Comparison of ENCODE assay signal across 15 mouse cellular contexts in the genomic region with DNA sequence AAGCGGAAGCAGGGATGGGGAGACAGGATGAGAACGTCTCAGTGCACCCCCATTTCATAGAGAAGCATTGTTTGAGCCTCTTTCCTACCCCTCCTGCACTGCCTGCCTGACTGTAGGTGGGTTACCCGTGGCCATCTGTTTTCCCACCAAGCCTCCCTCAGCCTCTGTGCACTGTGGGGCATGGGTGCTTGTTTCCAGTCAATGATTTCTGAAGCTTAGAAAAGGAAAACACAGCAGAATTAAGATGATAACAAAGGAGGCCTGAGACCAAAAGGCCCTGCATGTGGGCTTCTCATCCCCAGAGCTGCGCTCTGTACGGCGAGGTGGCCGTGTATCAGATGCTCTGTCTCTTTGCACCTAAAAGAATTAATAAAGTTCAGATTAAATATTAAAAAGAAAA.
DNase-seq lines count a peak whose midpoint lies in the region; ATAC-seq lines count a peak whose summit lies in the region.
"Had no signal": no experiment of that assay in that cellular context is flagged by ENCODE, and none has a peak within 500 bp of the region (broad histone marks: within the 10 kb centered on the region; RNA-seq: fewer than 3 reads in every experiment).

No protein-coding gene starts in this region.

- no peak for DNase-seq in neural tube, embryonic 10.5 days (ENCODE audit: extremely low spot score, low spot score)
- DNase-seq in hindbrain, embryonic 10.5 days (ENCODE audit: low spot score): peak; percentile 22
- no peak for DNase-seq in adrenal gland, postnatal 10 days
- DNase-seq in thymus, postnatal 36 days: no peak
- no peak for DNase-seq in layer of hippocampus, adult 9-10 months (ENCODE audit: low spot score)
- DNase-seq: adrenal gland, postnatal 25 days; cerebellum, postnatal 36 days; heart, adult 2 months; kidney, adult 11 months; lung, adult 18-20 months; thymus, postnatal 25 days had no signal

- no peak overlapping the region for H3K4me2 ChIP-seq in neural tube, embryonic 13.5 days
- 0 out of 2 replicates have a peak overlapping the region, but pooled peaks have one; percentile 62 for H3K4me2 ChIP-seq in midbrain, embryonic 12.5 days (replicated peaks)

- peaks cover 73% of the 10 kb centered on the region for H3K4me1 ChIP-seq in neural tube, embryonic 13.5 days (replicated peaks)
- H3K4me1 ChIP-seq in hindbrain, embryonic 10.5 days (replicated peaks): peaks cover 78% of the 10 kb centered on the region
- peaks cover 61% of the 10 kb centered on the region for H3K4me1 ChIP-seq in midbrain, embryonic 12.5 days

- 27% methylated on average over 7 of the region's 7 CpGs for whole genome bisulfite sequencing in neural tube, embryonic 13.5 days
- WGBS in hindbrain, embryonic 10.5 days: 35% methylated on average over 7 of the region's 7 CpGs
- 13% methylated on average over 7 of the region's 7 CpGs for WGBS in midbrain, embryonic 12.5 days

- ATAC-seq in neural tube, embryonic 13.5 days (ENCODE audit: low read depth): no peak
- no peak for ATAC-seq in midbrain, embryonic 12.5 days (ENCODE audit: low FRiP score, low read depth)

- no peak overlapping the region for H3K4me3 ChIP-seq in neural tube, embryonic 13.5 days
- H3K4me3 ChIP-seq in hindbrain, embryonic 10.5 days: no peak overlapping the region
- no peak overlapping the region for H3K4me3 ChIP-seq in midbrain, embryonic 12.5 days
- H3K4me3 ChIP-seq: heart, adult 2 months had no signal

- peak overlapping the region; percentile 87 for H3K27ac ChIP-seq in neural tube, embryonic 13.5 days (replicated peaks)
- peak overlapping the region; percentile 90 for H3K27ac ChIP-seq in hindbrain, embryonic 10.5 days
- peak overlapping the region; percentile 92 for H3K27ac ChIP-seq in midbrain, embryonic 12.5 days (replicated peaks)
- H3K27ac ChIP-seq: macrophage had no signal

- peak overlapping the region; percentile 31; the same call in 1 of the 2 replicates for H3K9ac ChIP-seq in neural tube, embryonic 13.5 days
- H3K9ac ChIP-seq in midbrain, embryonic 12.5 days (replicated peaks): no peak overlapping the region

- no peaks in the 10 kb centered on the region for H3K9me3 ChIP-seq in neural tube, embryonic 13.5 days
- no peaks in the 10 kb centered on the region for H3K9me3 ChIP-seq in hindbrain, embryonic 10.5 days
- no peaks in the 10 kb centered on the region for H3K9me3 ChIP-seq in midbrain, embryonic 12.5 days
- H3K9me3 ChIP-seq: G1E had no signal

- no peaks in the 10 kb centered on the region for H3K36me3 ChIP-seq in neural tube, embryonic 13.5 days
- no peaks in the 10 kb centered on the region for H3K36me3 ChIP-seq in hindbrain, embryonic 10.5 days
- no peaks in the 10 kb centered on the region for H3K36me3 ChIP-seq in midbrain, embryonic 12.5 days
- H3K36me3 ChIP-seq: G1E had no signal

- H3K27me3 ChIP-seq in neural tube, embryonic 13.5 days: no peaks in the 10 kb centered on the region
- H3K27me3 ChIP-seq in hindbrain, embryonic 10.5 days (ENCODE audit: insufficient read depth, poor library complexity, severe bottlenecking): 0 out of 2 replicates have a peak, but pooled peaks cover 4% of the 10 kb centered on the region
- peaks cover 5% of the 10 kb centered on the region; the same call in 1 of the 2 replicates for H3K27me3 ChIP-seq in midbrain, embryonic 12.5 days
